Mouse (Mus musculus): ENCODE measurements around the gene Gpsm1. TPM values are rescaled to one million over a fixed set of nuclear protein-coding genes. Genes with fewer than 3 reads are reported as not detected.
A peak's percentile ranks its signal among the peaks of the same experiment; 100 is the strongest.
"Not testable (repeated sequence)": the region's sequence is repeated elsewhere in the genome, so short reads cannot be mapped to it uniquely, and the experiment has no call there.

Gene Gpsm1
- polyA plus RNA-seq, 1 experiment from 2014 or later, result 36.5 TPM

GRCm38 (mm10) chr2:26380131-26380771, 64.9 kb downstream of the Gpsm1 start, which contains the start of gene Snapc4:
TSS of gene Snapc4 (minus strand) at chr2:26380653.
- H3K27ac ChIP-seq (replicated peaks in 1 of 2; ENCODE audit: control insufficient read depth in 1 of 2, insufficient read depth in 1 of 2, low read depth in 2 of 2, low read length in 2 of 2), result peak within 1 kb of the TSS; percentile 19 to 44; a peak in 2 of 4 replicates
- H3K9me3 ChIP-seq (ENCODE audit: control insufficient read depth, low read length), result no peaks in the 10 kb centered on the region
- peaks cover 0 to 5% of the 10 kb centered on the region in 2 experiments; a peak in 1 of 4 replicates for H3K4me1 ChIP-seq (ENCODE audit: control insufficient read depth in 2 of 2, insufficient read depth in 2 of 2, low read length in 2 of 2)
- ATAC-seq (ENCODE audit: insufficient number of reproducible peaks, insufficient read depth, low FRiP score, low read depth), result peak; percentile 90
- H3K27me3 ChIP-seq (ENCODE audit: control insufficient read depth, insufficient read depth, low read length), result no peaks in the 10 kb centered on the region
- peak within 1 kb of the TSS; percentile 89 for H3K4me2 ChIP-seq (ENCODE audit: low read length)
- H3K4me3 ChIP-seq (ENCODE audit: control insufficient read depth in 1 of 2, insufficient read depth in 1 of 2, low read depth in 1 of 2, low read length in 2 of 2), result peak within 1 kb of the TSS; percentile 61 to 80
- peaks cover 69% of the 10 kb centered on the region for H3K36me3 ChIP-seq (ENCODE audit: control insufficient read depth, insufficient read depth, low read length)
- H3K9ac ChIP-seq (ENCODE audit: low read length), result peak within 1 kb of the TSS; percentile 82
- under 1% methylated on average over 38 of the region's 38 CpGs for WGBS

- H3K9me3 ChIP-seq (ENCODE audit: control insufficient read depth, low read length); ATAC-seq (ENCODE audit: insufficient number of reproducible peaks, insufficient read depth, low FRiP score, low read depth); H3K27me3 ChIP-seq (ENCODE audit: control insufficient read depth, insufficient read depth, low read length); H3K4me1 ChIP-seq (ENCODE audit: control insufficient read depth in 2 of 2, insufficient read depth in 2 of 2, low read length in 2 of 2): not testable (repeated sequence)
- 28% methylated on average over 6 of the region's 6 CpGs for WGBS
- Histone ChIP-seq H3K27ac (replicated peaks in 1 of 2; ENCODE audit: control insufficient read depth in 1 of 2, insufficient read depth in 1 of 2, low read depth in 2 of 2, low read length in 2 of 2) (peak overlapping the region in 1 of 2 experiments; percentile 44; a peak in 2 of 4 replicates), H3K4me2 (ENCODE audit: low read length) (peak overlapping the region; percentile 89), H3K4me3 (ENCODE audit: control insufficient read depth in 1 of 2, insufficient read depth in 1 of 2, low read depth in 1 of 2, low read length in 2 of 2) (peak overlapping the region; percentile 61 to 80), H3K9ac (ENCODE audit: low read length) (peak overlapping the region; percentile 82), H3K36me3 (ENCODE audit: control insufficient read depth, insufficient read depth, low read length) (peaks cover 69% of the 10 kb centered on the region)
These were observed 65.6 kb downstream of the Gpsm1 start for GRCm38 (mm10) chr2:26380871-26381270.

- Histone ChIP-seq H3K27me3 (ENCODE audit: control insufficient read depth, insufficient read depth, low read length) (no peaks in the 10 kb centered on the region), H3K4me3 (ENCODE audit: control insufficient read depth in 1 of 2, insufficient read depth in 1 of 2, low read depth in 1 of 2, low read length in 2 of 2) (no peak overlapping the region), H3K4me1 (ENCODE audit: control insufficient read depth in 2 of 2, insufficient read depth in 2 of 2, low read length in 2 of 2) (peaks cover 5 to 15% of the 10 kb centered on the region in 2 experiments), H3K4me2 (ENCODE audit: low read length) (peak overlapping the region; percentile 90), H3K36me3 (ENCODE audit: control insufficient read depth, insufficient read depth, low read length) (peaks cover 75% of the 10 kb centered on the region), H3K9ac (ENCODE audit: low read length) (peak overlapping the region; percentile 96), H3K9me3 (ENCODE audit: control insufficient read depth, low read length) (no peaks in the 10 kb centered on the region), H3K27ac (replicated peaks in 1 of 2; ENCODE audit: control insufficient read depth in 1 of 2, insufficient read depth in 1 of 2, low read depth in 2 of 2, low read length in 2 of 2) (no peak overlapping the region)
- no peak for ATAC-seq (ENCODE audit: insufficient number of reproducible peaks, insufficient read depth, low FRiP score, low read depth)
- 80% methylated on average over 3 of the region's 3 CpGs for WGBS
These were observed 72.4 kb downstream of the Gpsm1 start for GRCm38 (mm10) chr2:26387713-26388112.

GRCm38 (mm10) chr2:26388682-26389153, 73.4 kb downstream of the Gpsm1 start:
- no peaks in the 10 kb centered on the region for H3K9me3 ChIP-seq (ENCODE audit: control insufficient read depth, low read length)
- H3K27ac ChIP-seq (replicated peaks in 1 of 2; ENCODE audit: control insufficient read depth in 1 of 2, insufficient read depth in 1 of 2, low read depth in 2 of 2, low read length in 2 of 2), result peak overlapping the region in 1 of 2 experiments; percentile 70; a peak in 2 of 4 replicates
- no peaks in the 10 kb centered on the region for H3K27me3 ChIP-seq (ENCODE audit: control insufficient read depth, insufficient read depth, low read length)
- ATAC-seq (ENCODE audit: insufficient number of reproducible peaks, insufficient read depth, low FRiP score, low read depth), result peak; percentile 14; the same call in 1 of the 2 replicates
- H3K4me1 ChIP-seq (ENCODE audit: control insufficient read depth in 2 of 2, insufficient read depth in 2 of 2, low read length in 2 of 2), result peaks cover 5 to 15% of the 10 kb centered on the region in 2 experiments
- peak overlapping the region; percentile 94 to 97 for H3K4me3 ChIP-seq (ENCODE audit: control insufficient read depth in 1 of 2, insufficient read depth in 1 of 2, low read depth in 1 of 2, low read length in 2 of 2)
- peak overlapping the region; percentile 96 for H3K9ac ChIP-seq (ENCODE audit: low read length)
- H3K4me2 ChIP-seq (ENCODE audit: low read length), result peak overlapping the region; percentile 90
- H3K36me3 ChIP-seq (ENCODE audit: control insufficient read depth, insufficient read depth, low read length), result peaks cover 75% of the 10 kb centered on the region
- under 1% methylated on average over 35 of the region's 45 CpGs for WGBS

- H3K4me3 ChIP-seq (ENCODE audit: control insufficient read depth in 1 of 2, insufficient read depth in 1 of 2, low read depth in 1 of 2, low read length in 2 of 2), result peak within 1 kb of the TSS; percentile 94 to 97
- H3K4me2 ChIP-seq (ENCODE audit: low read length), result peak within 1 kb of the TSS; percentile 90
- no peaks in the 10 kb centered on the region for H3K27me3 ChIP-seq (ENCODE audit: control insufficient read depth, insufficient read depth, low read length)
- peak within 1 kb of the TSS; percentile 28 to 70; a peak in 3 of 4 replicates for H3K27ac ChIP-seq (replicated peaks in 1 of 2; ENCODE audit: control insufficient read depth in 1 of 2, insufficient read depth in 1 of 2, low read depth in 2 of 2, low read length in 2 of 2)
- ATAC-seq (ENCODE audit: insufficient number of reproducible peaks, insufficient read depth, low FRiP score, low read depth), result peak; percentile 79
- peaks cover 75% of the 10 kb centered on the region for H3K36me3 ChIP-seq (ENCODE audit: control insufficient read depth, insufficient read depth, low read length)
- H3K9ac ChIP-seq (ENCODE audit: low read length), result peak within 1 kb of the TSS; percentile 96
- peaks cover 5 to 15% of the 10 kb centered on the region in 2 experiments for H3K4me1 ChIP-seq (ENCODE audit: control insufficient read depth in 2 of 2, insufficient read depth in 2 of 2, low read length in 2 of 2)
- under 1% methylated on average over 53 of the region's 60 CpGs for WGBS
- H3K9me3 ChIP-seq (ENCODE audit: control insufficient read depth, low read length), result no peaks in the 10 kb centered on the region
These were observed 73.9 kb downstream of the Gpsm1 start, which contains the start of the genes Entr1 and Pmpca for GRCm38 (mm10) chr2:26389154-26389690. TSS of gene Entr1 (minus strand) at chr2:26389316. TSS of gene Pmpca (plus strand) at chr2:26389339.

GRCm38 (mm10) chr2:26390954-26391353, 75.6 kb downstream of the Gpsm1 start:
- H3K4me2 ChIP-seq (ENCODE audit: low read length), result no peak overlapping the region
- peaks cover 5 to 15% of the 10 kb centered on the region in 2 experiments for H3K4me1 ChIP-seq (ENCODE audit: control insufficient read depth in 2 of 2, insufficient read depth in 2 of 2, low read length in 2 of 2)
- no peaks in the 10 kb centered on the region for H3K9me3 ChIP-seq (ENCODE audit: control insufficient read depth, low read length)
- peaks cover 75% of the 10 kb centered on the region for H3K36me3 ChIP-seq (ENCODE audit: control insufficient read depth, insufficient read depth, low read length)
- 89% methylated on average over 3 of the region's 3 CpGs for WGBS
- no peak overlapping the region for H3K9ac ChIP-seq (ENCODE audit: low read length)
- H3K4me3 ChIP-seq (ENCODE audit: control insufficient read depth in 1 of 2, insufficient read depth in 1 of 2, low read depth in 1 of 2, low read length in 2 of 2), result no peak overlapping the region
- H3K27ac ChIP-seq (replicated peaks in 1 of 2; ENCODE audit: control insufficient read depth in 1 of 2, insufficient read depth in 1 of 2, low read depth in 2 of 2, low read length in 2 of 2), result no peak overlapping the region
- no peaks in the 10 kb centered on the region for H3K27me3 ChIP-seq (ENCODE audit: control insufficient read depth, insufficient read depth, low read length)
- ATAC-seq (ENCODE audit: insufficient number of reproducible peaks, insufficient read depth, low FRiP score, low read depth), result no peak

- H3K27ac ChIP-seq (replicated peaks in 1 of 2; ENCODE audit: control insufficient read depth in 1 of 2, insufficient read depth in 1 of 2, low read depth in 2 of 2, low read length in 2 of 2), result no peak overlapping the region
- no peaks in the 10 kb centered on the region for H3K27me3 ChIP-seq (ENCODE audit: control insufficient read depth, insufficient read depth, low read length)
- peaks cover 5 to 15% of the 10 kb centered on the region in 2 experiments for H3K4me1 ChIP-seq (ENCODE audit: control insufficient read depth in 2 of 2, insufficient read depth in 2 of 2, low read length in 2 of 2)
- no peak for ATAC-seq (ENCODE audit: insufficient number of reproducible peaks, insufficient read depth, low FRiP score, low read depth)
- H3K9ac ChIP-seq (ENCODE audit: low read length), result no peak overlapping the region
- H3K36me3 ChIP-seq (ENCODE audit: control insufficient read depth, insufficient read depth, low read length), result peaks cover 75% of the 10 kb centered on the region
- no peak overlapping the region for H3K4me2 ChIP-seq (ENCODE audit: low read length)
- H3K4me3 ChIP-seq (ENCODE audit: control insufficient read depth in 1 of 2, insufficient read depth in 1 of 2, low read depth in 1 of 2, low read length in 2 of 2), result no peak overlapping the region
- H3K9me3 ChIP-seq (ENCODE audit: control insufficient read depth, low read length), result no peaks in the 10 kb centered on the region
- WGBS, result 89% methylated on average over 6 of the region's 6 CpGs
These were observed 76.3 kb downstream of the Gpsm1 start for GRCm38 (mm10) chr2:26391617-26392016.

Data from heart, embryonic 14.5 days (tissue).